Mouse (Mus musculus) liver, adult 2 months (tissue): Measurements from ENCODE around the gene Fanci. TPM values are rescaled to one million over a fixed set of nuclear protein-coding genes. Genes with fewer than 3 reads are reported as not detected.

Source experiments
- DNase-seq: peaks from one replicate; pipeline ENCODE4 v3.0.0-alpha.2; 2011; ENCODE audit warnings: low read depth, low spot score; ENCODE audit errors: extremely low read depth
- H3K27ac ChIP-seq: fragments of 200-500 bp; replicated peaks from 2 replicates; pipeline ENCODE4 v1.5.1; 2012; ENCODE audit warnings: low read depth, mild to moderate bottlenecking, control low read depth, inconsistent platforms, low read length; ENCODE audit not compliant: insufficient read depth
- H3K27me3 ChIP-seq: fragments of 200-500 bp; 2 replicates; pipeline ENCODE4 v1.6.1; 2012; ENCODE audit warnings: mild to moderate bottlenecking, moderate library complexity, low read length, inconsistent platforms; ENCODE audit not compliant: control insufficient read depth, insufficient read depth
- H3K36me3 ChIP-seq: fragments of 200-500 bp; 2 replicates; pipeline ENCODE4 v1.6.1; 2012; ENCODE audit warnings: low read length, inconsistent platforms; ENCODE audit not compliant: control insufficient read depth, insufficient read depth
- H3K4me1 ChIP-seq: fragments of 200-500 bp; 2 replicates; pipeline ENCODE4 v1.6.1; 2011; ENCODE audit warnings: low read length; ENCODE audit not compliant: control insufficient read depth, insufficient read depth
- H3K4me3 ChIP-seq: fragments of 200-500 bp; 2 replicates; pipeline ENCODE4 v1.5.1; 2011; ENCODE audit warnings: low read depth, mild to moderate bottlenecking, control low read depth, low read length, moderate library complexity; ENCODE audit not compliant: insufficient read depth
- H3K79me2 ChIP-seq: fragments of 200-500 bp; 2 replicates; pipeline ENCODE4 v1.6.1; 2012; ENCODE audit warnings: inconsistent platforms, mild to moderate bottlenecking, low read length, moderate library complexity; ENCODE audit not compliant: control insufficient read depth, insufficient read depth
- H3K9ac ChIP-seq: fragments of 200-500 bp; 2 replicates; pipeline ENCODE4 v1.6.1; 2012; ENCODE audit warnings: low read depth, mild to moderate bottlenecking, control low read depth, inconsistent platforms, low read length
- CTCF ChIP-seq: fragments of 200-500 bp; IDR thresholded peaks from 2 replicates; pipeline ENCODE4 v1.5.1; 2011; ENCODE audit warnings: low read depth, low read length, control low read depth
- POLR2A ChIP-seq: fragments of 200-500 bp; IDR thresholded peaks from 2 replicates; pipeline ENCODE4 v1.6.1; 2011; ENCODE audit warnings: low read length, control low read depth; ENCODE audit not compliant: insufficient read depth; ENCODE audit errors: extremely low read depth
- WGBS: fragments of 180-500 bp; shearing (Covaris S2); methylation state at CpG from one replicate; pipeline ENCODE4 v1.1.7; 2018; 5-methylcytosine and 5-hydroxymethylcytosine counted together
- polyA plus RNA-seq: library from polyadenylated mRNA; depleted of rRNA; stranded (reverse); fragments of >200 nt; gene quantifications from 2 replicates; pipeline ENCODE4 v1.2.3, GENCODE M21; 2012
- total RNA-seq: library from RNA; depleted of rRNA; stranded (reverse); fragments of >200 nt; gene quantifications from 2 replicates; pipeline ENCODE4 v1.2.3, GENCODE M21; 2014

The Fanci gene
- total and polyA plus RNA-seq, 2 experiments: 0.02 to 0.18 TPM

DNA sequence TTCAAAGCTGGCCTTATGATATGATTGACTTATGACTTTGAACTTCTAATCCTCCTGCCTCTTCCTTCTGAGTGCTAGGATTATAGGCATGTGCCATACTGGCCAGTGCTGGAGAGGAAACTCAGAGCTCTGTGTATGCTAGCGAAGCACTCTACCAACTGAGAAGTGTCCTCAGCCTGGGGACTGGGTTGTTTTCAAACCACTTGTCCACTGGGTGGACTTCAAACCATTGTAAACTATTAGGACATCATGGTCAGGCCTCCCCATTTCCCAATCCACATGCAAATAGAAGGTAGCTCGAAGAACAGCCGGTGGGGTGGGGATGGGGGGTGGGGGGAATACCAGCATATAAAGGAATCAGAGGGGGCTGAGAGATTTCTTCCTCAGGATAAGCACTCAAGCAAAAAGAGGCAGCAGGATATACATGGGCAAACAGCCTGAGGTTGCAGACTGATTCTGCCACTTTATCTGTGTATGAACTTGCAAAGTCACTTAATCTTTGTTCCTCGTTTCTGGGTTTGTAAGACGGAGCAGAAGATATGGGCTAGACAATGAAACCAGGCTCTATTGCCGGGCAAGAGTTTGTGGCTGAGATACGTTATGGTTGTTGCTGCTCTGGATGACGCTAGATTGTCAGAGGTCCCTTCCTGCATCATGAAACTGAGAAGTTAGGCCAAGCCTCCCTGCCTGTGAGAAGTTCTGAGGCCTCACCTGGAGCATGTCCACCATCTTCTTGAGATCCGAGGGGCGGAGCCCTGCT lies 15.0 kb upstream of the Fanci start:
- no peak overlapping the region for H3K9ac ChIP-seq
- H3K79me2 ChIP-seq: no peaks in the 10 kb centered on the region
- TF ChIP-seq CTCF: no peak
- TF ChIP-seq POLR2A: no peak
- H3K36me3 ChIP-seq: no peaks in the 10 kb centered on the region
- no peaks in the 10 kb centered on the region for H3K4me1 ChIP-seq
- H3K4me3 ChIP-seq: no peak overlapping the region
- DNase-seq: peak; percentile 66
- WGBS: 51% methylated on average over 10 of the region's 10 CpGs
- H3K27ac ChIP-seq: no peak overlapping the region
- H3K27me3 ChIP-seq: no peaks in the 10 kb centered on the region

DNA sequence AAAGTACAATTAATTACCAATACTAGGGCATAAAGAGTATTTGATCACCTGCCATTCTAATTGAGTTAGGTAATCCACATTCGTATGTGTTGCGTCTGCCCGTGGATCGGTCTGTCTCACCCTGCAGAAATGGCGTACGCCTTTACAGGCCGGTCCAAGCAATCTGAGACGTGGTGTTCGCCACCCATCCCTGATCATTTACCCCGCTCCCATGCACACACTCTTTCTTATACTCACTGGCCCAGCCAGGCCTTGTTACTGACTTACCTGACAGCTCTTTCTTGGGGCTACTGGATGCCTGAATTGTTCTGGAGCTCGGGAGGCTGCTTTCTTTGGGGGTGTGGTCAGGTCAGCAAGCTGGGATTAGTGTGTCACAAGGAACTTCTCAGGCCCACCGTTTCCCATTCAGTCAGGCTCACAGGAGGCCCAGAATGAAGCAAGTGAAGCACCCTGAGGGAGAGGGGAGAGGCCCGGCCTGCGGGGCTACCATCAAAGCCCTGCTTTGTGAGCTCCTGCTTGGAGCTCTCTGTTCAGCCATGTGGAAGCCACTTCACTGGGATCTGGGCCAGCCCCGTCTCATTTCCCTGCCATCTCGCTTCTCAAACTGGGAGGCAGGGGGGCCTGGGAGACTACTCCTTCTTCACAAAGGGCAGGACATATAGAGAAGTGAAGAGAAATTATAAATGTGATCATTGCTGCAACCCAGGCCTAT lies 5.2 kb upstream of the Fanci start, which contains the start of gene Rlbp1:
Gene Rlbp1 (minus strand): TSS at position 627 of the 712 bp plus-strand sequence.
- H3K27ac ChIP-seq: no peak within 1 kb of the TSS
- TF ChIP-seq POLR2A (no peak), CTCF (no peak)

DNA sequence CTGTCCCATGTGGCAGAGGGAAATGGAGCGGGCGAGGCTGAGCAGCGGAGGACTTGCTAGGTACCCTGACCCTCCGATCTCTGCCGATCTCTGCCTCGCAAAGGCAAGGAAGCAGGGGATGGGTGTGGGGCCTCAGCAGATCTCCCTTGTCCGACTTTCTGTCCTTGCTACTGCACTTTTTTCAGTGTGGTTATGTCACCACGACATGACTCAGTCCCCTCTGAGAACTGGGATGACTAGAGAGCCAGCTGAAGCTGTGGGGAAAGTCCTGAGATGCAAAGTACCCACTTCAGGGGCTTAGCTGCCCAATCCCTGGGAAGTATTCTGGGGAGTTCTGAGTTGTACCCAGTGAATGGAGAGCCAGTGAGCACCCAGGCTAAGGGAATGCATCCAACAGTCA lies 4.6 kb upstream of the Fanci start:
- H3K27ac ChIP-seq: no peak overlapping the region
- WGBS: 83% methylated on average over 8 of the region's 8 CpGs
- DNase-seq: no peak
- H3K79me2 ChIP-seq: no peaks in the 10 kb centered on the region
- no peaks in the 10 kb centered on the region for H3K36me3 ChIP-seq
- H3K9ac ChIP-seq: no peak overlapping the region
- no peaks in the 10 kb centered on the region for H3K27me3 ChIP-seq
- no peak overlapping the region for H3K4me3 ChIP-seq
- no peak for TF ChIP-seq CTCF
- no peak for TF ChIP-seq POLR2A
- H3K4me1 ChIP-seq: peaks cover 3% of the 10 kb centered on the region; the same call in 1 of the 2 replicates

More for the DNA sequence above, 5.2 kb upstream of the Fanci start, which contains the start of gene Rlbp1:
- no peak for DNase-seq
- Histone ChIP-seq H3K4me1 (peaks cover 2% of the 10 kb centered on the region; the same call in 1 of the 2 replicates), H3K36me3 (no peaks in the 10 kb centered on the region), H3K4me3 (no peak within 1 kb of the TSS), H3K9ac (no peak within 1 kb of the TSS), H3K79me2 (no peaks in the 10 kb centered on the region), H3K27me3 (no peaks in the 10 kb centered on the region)
- WGBS: 85% methylated on average over 16 of the region's 16 CpGs

DNA sequence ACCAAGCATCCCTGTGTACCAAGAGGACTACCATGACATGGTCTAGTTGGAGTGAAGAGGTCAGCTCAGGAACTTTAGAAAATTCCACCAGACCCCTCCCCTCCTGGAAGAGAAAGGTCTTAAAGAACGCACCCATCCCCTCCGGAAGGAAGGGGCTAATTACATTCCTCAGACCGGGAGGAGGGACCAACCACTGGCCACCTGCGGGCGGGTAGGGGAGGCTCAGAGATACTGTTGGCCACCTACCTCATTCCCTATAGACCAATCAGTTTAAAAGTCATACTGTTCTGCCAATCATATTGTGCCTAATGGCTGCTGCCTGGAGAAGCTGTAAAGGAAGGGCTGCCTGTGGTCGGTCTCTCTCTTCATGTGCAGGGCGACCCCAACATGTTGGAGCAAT lies 3.7 kb upstream of the Fanci start:
- Histone ChIP-seq H3K4me3 (no peak overlapping the region), H3K9ac (no peak overlapping the region), H3K27me3 (no peaks in the 10 kb centered on the region), H3K27ac (no peak overlapping the region), H3K4me1 (peaks cover 5% of the 10 kb centered on the region; the same call in 1 of the 2 replicates), H3K79me2 (no peaks in the 10 kb centered on the region), H3K36me3 (no peaks in the 10 kb centered on the region)
- no peak for DNase-seq
- TF ChIP-seq POLR2A: no peak
- TF ChIP-seq CTCF: no peak
- WGBS: 62% methylated on average over 7 of the region's 7 CpGs

DNA sequence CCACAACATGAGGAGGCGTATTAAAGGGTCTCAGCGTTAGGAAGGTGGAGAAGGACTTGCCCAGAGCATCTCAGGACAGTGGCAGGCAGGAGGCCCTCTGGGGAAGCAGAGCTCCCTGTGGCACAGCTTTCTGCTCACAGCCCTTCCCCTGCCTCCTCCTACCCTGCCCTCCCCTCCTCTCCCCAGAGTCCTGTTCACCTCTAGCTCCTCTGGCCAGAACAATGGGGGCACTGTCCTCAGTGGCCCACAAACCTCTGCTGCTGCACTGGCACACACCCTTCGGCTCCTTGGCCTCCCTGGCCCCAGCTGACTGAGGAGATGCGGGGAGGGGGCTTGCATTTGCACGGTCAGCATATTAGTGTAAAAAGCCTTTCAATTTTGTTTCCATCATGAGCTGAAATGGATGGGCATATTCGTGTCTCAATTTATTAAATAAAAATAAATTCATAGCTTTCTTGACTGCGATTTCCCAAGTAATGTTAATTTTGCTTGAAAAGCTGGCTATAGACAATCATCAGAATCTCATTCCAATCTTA lies 3.0 kb upstream of the Fanci start:
- no peaks in the 10 kb centered on the region for H3K79me2 ChIP-seq
- no peak overlapping the region for H3K27ac ChIP-seq
- H3K4me3 ChIP-seq: no peak overlapping the region
- WGBS: 87% methylated on average over 7 of the region's 7 CpGs
- TF ChIP-seq CTCF (no peak), POLR2A (no peak)
- H3K9ac ChIP-seq: no peak overlapping the region
- H3K4me1 ChIP-seq: peaks cover 5% of the 10 kb centered on the region; the same call in 1 of the 2 replicates
- no peak for DNase-seq
- no peaks in the 10 kb centered on the region for H3K27me3 ChIP-seq
- H3K36me3 ChIP-seq: no peaks in the 10 kb centered on the region
